Mouse (Mus musculus): ENCODE data around the gene Rln3. TPM values are rescaled to one million over a fixed set of nuclear protein-coding genes. Genes with fewer than 3 reads are reported as not detected.

Gene Rln3
- total and polyA plus RNA-seq, 3 experiments: not detected

DNA sequence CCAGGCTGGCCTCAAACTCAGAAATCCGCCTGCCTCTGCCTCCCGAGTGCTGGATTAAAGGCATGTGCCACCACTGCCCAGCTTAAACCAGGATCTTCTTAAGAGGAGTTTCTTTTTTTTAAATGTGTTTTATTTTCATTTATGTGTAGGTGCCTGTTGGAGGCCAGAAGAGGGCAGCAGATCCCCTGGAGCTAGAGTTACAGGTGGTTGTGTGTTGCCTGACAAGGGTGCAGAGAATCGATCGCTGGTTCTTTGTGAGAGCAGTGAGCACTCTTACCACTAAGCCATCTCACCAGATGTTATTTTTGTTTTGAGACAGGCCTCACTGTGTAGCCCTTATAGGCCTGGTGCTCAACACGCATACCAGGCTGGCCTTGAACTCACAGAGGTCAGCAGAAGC lies 29.0 kb downstream of the Rln3 start:
- TF ChIP-seq HCFC1 (IDR thresholded peaks at IDR 0.05; ENCODE audit: low read depth, low read length) (no peak), UBTF (IDR thresholded peaks at IDR 0.05; ENCODE audit: low read depth, low read length) (no peak), EP300 (IDR thresholded peaks at IDR 0.05; ENCODE audit: low read length) (no peak), ZKSCAN1 (IDR thresholded peaks at IDR 0.05; ENCODE audit: borderline replicate concordance, low read depth, low read length) (no peak), ZC3H11A (IDR thresholded peaks at IDR 0.05; ENCODE audit: low read depth, low read length) (no peak), POLR2AphosphoS2 (IDR thresholded peaks at IDR 0.05; ENCODE audit: low read depth, low read length) (no peak), USF2 (conservative IDR thresholded peaks at IDR 0.05; ENCODE audit: low read depth, low read length) (no peak), CTCF (conservative IDR thresholded peaks at IDR 0.05 in 1 of 2, IDR thresholded peaks at IDR 0.05 in 1 of 2; ENCODE audit: low read depth in 2 of 2, low read length in 2 of 2) (no peak), JUND (conservative IDR thresholded peaks at IDR 0.05; ENCODE audit: low read depth, low read length) (no peak), MXI1 (IDR thresholded peaks at IDR 0.05; ENCODE audit: low read depth, low read length) (no peak), NRF1 (IDR thresholded peaks at IDR 0.05; ENCODE audit: low read depth, low read length) (no peak), CHD2 (IDR thresholded peaks at IDR 0.05; ENCODE audit: low read length) (no peak)
- no peak overlapping the region for H3K9ac ChIP-seq (ENCODE audit: insufficient read depth, low read depth)
- dilution Hi-C loops (cut with MboI; ENCODE audit: extremely low pct_ligation_motif_present, extremely low pct_unique_long_range_greater_than_20kb, low sequenced_read_pairs): no loop called here
- H3K79me2 ChIP-seq (replicated peaks; ENCODE audit: control insufficient read depth, extremely low read depth, insufficient read depth, poor library complexity, severe bottlenecking): no peaks in the 10 kb centered on the region
- in situ Hi-C loops (cut with MboI; ENCODE audit: low pct_ligation_motif_present, low pct_unique_long_range_greater_than_20kb, low sequenced_read_pairs): no loop called here
- H3K27me3 ChIP-seq (replicated peaks): peaks cover 36% of the 10 kb centered on the region
- H3K4me3 ChIP-seq (replicated peaks in 1 of 3; ENCODE audit: low read depth in 2 of 3, low read length in 2 of 3, poor library complexity in 1 of 3): no peak overlapping the region
- H3K27ac ChIP-seq (ENCODE audit: insufficient read depth, low read depth): no peak overlapping the region
- H3K4me1 ChIP-seq (ENCODE audit: control insufficient read depth in 1 of 2, insufficient read depth in 2 of 2): peaks cover 3 to 8% of the 10 kb centered on the region in 2 experiments; a peak in 3 of 4 replicates
- H3K4me2 ChIP-seq (ENCODE audit: insufficient read depth, low read depth, poor library complexity, severe bottlenecking): no peak overlapping the region
- H3K36me3 ChIP-seq (replicated peaks in 1 of 2; ENCODE audit: control insufficient read depth in 1 of 2, insufficient read depth in 1 of 2, low read length in 1 of 2): no peaks in the 10 kb centered on the region
- peaks cover 11% of the 10 kb centered on the region for H3K9me3 ChIP-seq (replicated peaks; ENCODE audit: low read length)
- DNase-seq (ENCODE audit: extremely low read depth): no peak

- no peak for DNase-seq (ENCODE audit: extremely low read depth)
- Histone ChIP-seq H3K79me2 (replicated peaks; ENCODE audit: control insufficient read depth, extremely low read depth, insufficient read depth, poor library complexity, severe bottlenecking) (no peaks in the 10 kb centered on the region), H3K4me3 (replicated peaks in 1 of 3; ENCODE audit: low read depth in 2 of 3, low read length in 2 of 3, poor library complexity in 1 of 3) (no peak overlapping the region), H3K27me3 (replicated peaks) (peaks cover 32% of the 10 kb centered on the region), H3K9ac (ENCODE audit: insufficient read depth, low read depth) (no peak overlapping the region), H3K9me3 (replicated peaks; ENCODE audit: low read length) (peaks cover 11% of the 10 kb centered on the region), H3K4me2 (ENCODE audit: insufficient read depth, low read depth, poor library complexity, severe bottlenecking) (no peak overlapping the region), H3K36me3 (replicated peaks in 1 of 2; ENCODE audit: control insufficient read depth in 1 of 2, insufficient read depth in 1 of 2, low read length in 1 of 2) (no peaks in the 10 kb centered on the region), H3K4me1 (ENCODE audit: control insufficient read depth in 1 of 2, insufficient read depth in 2 of 2) (peaks cover 6 to 18% of the 10 kb centered on the region in 2 experiments; a peak in 3 of 4 replicates), H3K27ac (ENCODE audit: insufficient read depth, low read depth) (no peak overlapping the region)
- dilution Hi-C loops (cut with MboI; ENCODE audit: extremely low pct_ligation_motif_present, extremely low pct_unique_long_range_greater_than_20kb, low sequenced_read_pairs) (no loop called here), in situ Hi-C loops (cut with MboI; ENCODE audit: low pct_ligation_motif_present, low pct_unique_long_range_greater_than_20kb, low sequenced_read_pairs) (no loop called here)
- TF ChIP-seq CTCF (conservative IDR thresholded peaks at IDR 0.05 in 1 of 2, IDR thresholded peaks at IDR 0.05 in 1 of 2; ENCODE audit: low read depth in 2 of 2, low read length in 2 of 2) (no peak), MXI1 (IDR thresholded peaks at IDR 0.05; ENCODE audit: low read depth, low read length) (no peak), JUN (IDR thresholded peaks at IDR 0.05; ENCODE audit: insufficient read depth, low read depth, low read length) (no peak), IRF4 (IDR thresholded peaks at IDR 0.05; ENCODE audit: low read depth, low read length) (no peak), HCFC1 (IDR thresholded peaks at IDR 0.05; ENCODE audit: low read depth, low read length) (no peak), JUND (conservative IDR thresholded peaks at IDR 0.05; ENCODE audit: low read depth, low read length) (no peak), BHLHE40 (IDR thresholded peaks at IDR 0.05; ENCODE audit: low read depth, low read length) (no peak), ZMIZ1 (IDR thresholded peaks at IDR 0.05; ENCODE audit: low read depth, low read length) (no peak), ETS1 (conservative IDR thresholded peaks at IDR 0.05; ENCODE audit: low read depth, low read length) (no peak)
Measured at GRCm38 (mm10) chr8:84012499-84013165, 32.2 kb downstream of the Rln3 start.
